Mouse (Mus musculus) small intestine, adult 2 months (tissue): Measurements from ENCODE around the gene Slc29a2.

Source experiments
- CTCF ChIP-seq: fragments of 200-500 bp; IDR thresholded peaks from 2 replicates; pipeline ENCODE4 v1.5.1; 2012; ENCODE audit warnings: low read depth, mild to moderate bottlenecking, control low read depth, inconsistent platforms, low read length, moderate library complexity, mixed read lengths; ENCODE audit not compliant: insufficient replicate concordance, insufficient read length; ENCODE audit errors: extremely low read depth
- POLR2A ChIP-seq: fragments of 200-500 bp; IDR thresholded peaks from 2 replicates; pipeline ENCODE4 v1.6.1; 2012; ENCODE audit warnings: low read depth, mild to moderate bottlenecking, control low read depth, inconsistent platforms, low read length, moderate library complexity

GRCm38 (mm10) chr19:5073028-5073427, 49.4 kb downstream of the Slc29a2 start:
- TF ChIP-seq POLR2A = no peak
- TF ChIP-seq CTCF = peak; percentile 59; the same call in 1 of the 2 replicates
